Mouse (Mus musculus) urinary bladder, postnatal 25 days (tissue): ENCODE data around the gene Arhgap24.

ENCODE experiments used
- DNase-seq: peaks from one replicate; pipeline ENCODE4 v3.0.0; 2022; ENCODE audit warnings: low spot score

Gene Arhgap24

GRCm38 (mm10) chr5:102502333-102502732 lies 21.1 kb downstream of the Arhgap24 start:
- DNase-seq, result no peak

GRCm38 (mm10) chr5:102503066-102503465 lies 21.9 kb downstream of the Arhgap24 start:
- DNase-seq, result no peak

- DNase-seq, result no peak
Observed at GRCm38 (mm10) chr5:102503868-102504267, 22.7 kb downstream of the Arhgap24 start.

- no peak for DNase-seq
Observed at GRCm38 (mm10) chr5:102504557-102504956, 23.4 kb downstream of the Arhgap24 start.

- no peak for DNase-seq
Observed at GRCm38 (mm10) chr5:102508162-102508561, 27.0 kb downstream of the Arhgap24 start.

- DNase-seq, result no peak
Observed at GRCm38 (mm10) chr5:102509381-102509780, 28.2 kb downstream of the Arhgap24 start.

- DNase-seq, result no peak
Observed at GRCm38 (mm10) chr5:102511651-102512050, 30.5 kb downstream of the Arhgap24 start.

- no peak for DNase-seq
Observed at GRCm38 (mm10) chr5:102515496-102515895, 34.3 kb downstream of the Arhgap24 start.

- no peak for DNase-seq
Observed at GRCm38 (mm10) chr5:102520506-102520905, 39.3 kb downstream of the Arhgap24 start.

- DNase-seq, result no peak
Observed at GRCm38 (mm10) chr5:102535311-102535710, 54.1 kb downstream of the Arhgap24 start.

- DNase-seq, result no peak
Observed at GRCm38 (mm10) chr5:102537819-102538218, 56.6 kb downstream of the Arhgap24 start.

- DNase-seq, result no peak
Observed at GRCm38 (mm10) chr5:102546296-102546695, 65.1 kb downstream of the Arhgap24 start.

- DNase-seq, result no peak
Observed at GRCm38 (mm10) chr5:102547786-102548185, 66.6 kb downstream of the Arhgap24 start.

GRCm38 (mm10) chr5:102548382-102548781 lies 67.2 kb downstream of the Arhgap24 start:
- no peak for DNase-seq

GRCm38 (mm10) chr5:102550211-102550610 lies 69.0 kb downstream of the Arhgap24 start:
- DNase-seq, result no peak

GRCm38 (mm10) chr5:102550870-102551637 lies 69.9 kb downstream of the Arhgap24 start:
- DNase-seq, result no peak

- no peak for DNase-seq
Observed at GRCm38 (mm10) chr5:102552533-102552932, 71.3 kb downstream of the Arhgap24 start.

- no peak for DNase-seq
Observed at GRCm38 (mm10) chr5:102555958-102556357, 74.8 kb downstream of the Arhgap24 start.

GRCm38 (mm10) chr5:102560270-102560669 lies 79.1 kb downstream of the Arhgap24 start:
- DNase-seq, result no peak

GRCm38 (mm10) chr5:102563971-102564370 lies 82.8 kb downstream of the Arhgap24 start:
- DNase-seq, result no peak

GRCm38 (mm10) chr5:102568764-102569163 lies 87.6 kb downstream of the Arhgap24 start:
- no peak for DNase-seq

GRCm38 (mm10) chr5:102571445-102571844 lies 90.3 kb downstream of the Arhgap24 start:
- DNase-seq, result no peak

GRCm38 (mm10) chr5:102576750-102577149 lies 95.6 kb downstream of the Arhgap24 start:
- DNase-seq, result no peak

- no peak for DNase-seq
Observed at GRCm38 (mm10) chr5:102577729-102578128, 96.5 kb downstream of the Arhgap24 start.
